Mouse (Mus musculus) forebrain, embryonic 16.5 days (tissue): ENCODE measurements around the gene Foxp1. TPM values are rescaled to one million over a fixed set of nuclear protein-coding genes. Genes with fewer than 3 reads are reported as not detected.

ENCODE experiments used
- ATAC-seq: fragments of 200-750 bp; cut with Nextera tagmentation; 2 replicates; pipeline ENCODE4 v1.8.0; 2017; ENCODE audit warnings: mild to moderate bottlenecking, moderate library complexity
- H3K27ac ChIP-seq: fragments of 300-500 bp; sonication (generic); 2 replicates; pipeline ENCODE4 v1.5.1; 2014; ENCODE audit warnings: low read length, control low read depth
- H3K27me3 ChIP-seq: fragments of 300-500 bp; sonication (generic); replicated peaks from 2 replicates; pipeline ENCODE4 v1.6.1; 2014; ENCODE audit warnings: low read length; ENCODE audit not compliant: control insufficient read depth, insufficient read depth
- H3K36me3 ChIP-seq: fragments of 300-500 bp; sonication (generic); 2 replicates; pipeline ENCODE4 v1.6.1; 2014; ENCODE audit not compliant: control insufficient read depth, insufficient read depth
- H3K4me1 ChIP-seq: fragments of 300-500 bp; sonication (generic); replicated peaks from 2 replicates; pipeline ENCODE4 v1.6.1; 2014; ENCODE audit warnings: low read length; ENCODE audit not compliant: control insufficient read depth, insufficient read depth
- H3K4me2 ChIP-seq: fragments of 300-500 bp; sonication (generic); 2 replicates; pipeline ENCODE4 v1.6.1; 2014; ENCODE audit warnings: mild to moderate bottlenecking, low read length, control low read depth
- H3K4me3 ChIP-seq: fragments of 300-500 bp; sonication (generic); replicated peaks from 2 replicates; pipeline ENCODE4 v1.5.1; 2014; ENCODE audit warnings: mild to moderate bottlenecking, low read length, control low read depth
- H3K9ac ChIP-seq: fragments of 300-500 bp; sonication (generic); replicated peaks from 2 replicates; pipeline ENCODE4 v1.6.1; 2014; ENCODE audit warnings: low read depth, low read length, control low read depth
- H3K9me3 ChIP-seq: fragments of 300-500 bp; sonication (generic); 2 replicates; pipeline ENCODE4 v1.6.1; 2016; ENCODE audit warnings: low read length; ENCODE audit not compliant: control insufficient read depth
- WGBS: fragments of 180-500 bp; shearing (Covaris S2); extraction: QIAGEN DNeasy Blood & Tissue Kit; methylation state at CpG from one replicate; pipeline ENCODE4 v1.1.7; 2014; 5-methylcytosine and 5-hydroxymethylcytosine counted together
- polyA plus RNA-seq: library from polyadenylated mRNA; unstranded; fragments of >200 nt; fragmentation: Nextera tagmentation; extraction: Ambion mirVana; gene quantifications from 2 replicates; pipeline ENCODE4 v1.2.1, GENCODE M21; 2015

Gene Foxp1
- polyA plus RNA-seq, 1 experiment from 2014 or later = 123 TPM

GRCm38 (mm10) chr6:99353441-99353840 lies 169.1 kb downstream of the Foxp1 start:
- WGBS = 74% methylated on average over 2 of the region's 2 CpGs
- Histone ChIP-seq H3K9ac (no peak overlapping the region), H3K36me3 (no peaks in the 10 kb centered on the region), H3K4me3 (no peak overlapping the region), H3K27me3 (no peaks in the 10 kb centered on the region), H3K4me1 (peaks cover 3% of the 10 kb centered on the region; the same call in 1 of the 2 replicates), H3K9me3 (no peaks in the 10 kb centered on the region), H3K4me2 (no peak overlapping the region), H3K27ac (no peak overlapping the region)
- ATAC-seq = no peak

- no peak overlapping the region for H3K27ac ChIP-seq
- no peaks in the 10 kb centered on the region for H3K36me3 ChIP-seq
- 90% methylated on average over 3 of the region's 3 CpGs for WGBS
- H3K4me2 ChIP-seq = no peak overlapping the region
- peaks cover 6% of the 10 kb centered on the region; the same call in 1 of the 2 replicates for H3K4me1 ChIP-seq
- no peak overlapping the region for H3K9ac ChIP-seq
- no peak overlapping the region for H3K4me3 ChIP-seq
- no peaks in the 10 kb centered on the region for H3K27me3 ChIP-seq
- no peak for ATAC-seq
- no peaks in the 10 kb centered on the region for H3K9me3 ChIP-seq
These were observed 172.0 kb downstream of the Foxp1 start for GRCm38 (mm10) chr6:99350566-99350965.

GRCm38 (mm10) chr6:99350156-99350555 lies 172.4 kb downstream of the Foxp1 start:
- Histone ChIP-seq H3K9ac (no peak overlapping the region), H3K27me3 (no peaks in the 10 kb centered on the region), H3K9me3 (no peaks in the 10 kb centered on the region), H3K36me3 (no peaks in the 10 kb centered on the region), H3K4me1 (peaks cover 3% of the 10 kb centered on the region; the same call in 1 of the 2 replicates), H3K4me3 (no peak overlapping the region), H3K4me2 (no peak overlapping the region), H3K27ac (no peak overlapping the region)
- 91% methylated on average over 5 of the region's 5 CpGs for WGBS
- no peak for ATAC-seq

- 14% methylated on average over 10 of the region's 10 CpGs for WGBS
These were observed 174.7 kb downstream of the Foxp1 start for GRCm38 (mm10) chr6:99347836-99348235.

GRCm38 (mm10) chr6:99344966-99345365 lies 177.6 kb downstream of the Foxp1 start:
- H3K27me3 ChIP-seq = no peaks in the 10 kb centered on the region
- H3K4me1 ChIP-seq = peaks cover 3% of the 10 kb centered on the region; the same call in 1 of the 2 replicates
- H3K27ac ChIP-seq = no peak overlapping the region
- 96% methylated on average over 7 of the region's 7 CpGs for WGBS
- no peak overlapping the region for H3K4me3 ChIP-seq
- H3K9ac ChIP-seq = no peak overlapping the region
- no peak overlapping the region for H3K4me2 ChIP-seq
- no peaks in the 10 kb centered on the region for H3K9me3 ChIP-seq
- no peak for ATAC-seq
- H3K36me3 ChIP-seq = no peaks in the 10 kb centered on the region

More at GRCm38 (mm10) chr6:99347836-99348235, 174.7 kb downstream of the Foxp1 start:
- peak; percentile 50; the same call in 1 of the 2 replicates for ATAC-seq
- Histone ChIP-seq H3K36me3 (no peaks in the 10 kb centered on the region), H3K9me3 (no peaks in the 10 kb centered on the region), H3K4me3 (no peak overlapping the region), H3K27ac (no peak overlapping the region), H3K9ac (no peak overlapping the region), H3K4me1 (peaks cover 3% of the 10 kb centered on the region; the same call in 1 of the 2 replicates), H3K4me2 (no peak overlapping the region), H3K27me3 (no peaks in the 10 kb centered on the region)

- H3K4me3 ChIP-seq = no peak overlapping the region
- WGBS = 72% methylated on average over 3 of the region's 3 CpGs
- H3K36me3 ChIP-seq = no peaks in the 10 kb centered on the region
- peaks cover 5% of the 10 kb centered on the region; the same call in 1 of the 2 replicates for H3K4me1 ChIP-seq
- no peaks in the 10 kb centered on the region for H3K9me3 ChIP-seq
- H3K4me2 ChIP-seq = no peak overlapping the region
- no peak overlapping the region for H3K27ac ChIP-seq
- no peaks in the 10 kb centered on the region for H3K27me3 ChIP-seq
- no peak overlapping the region for H3K9ac ChIP-seq
- ATAC-seq = no peak
These were observed 178.2 kb downstream of the Foxp1 start for GRCm38 (mm10) chr6:99344357-99344756.

GRCm38 (mm10) chr6:99343815-99344214 lies 178.7 kb downstream of the Foxp1 start:
- H3K9me3 ChIP-seq = no peaks in the 10 kb centered on the region
- no peak overlapping the region for H3K9ac ChIP-seq
- H3K4me2 ChIP-seq = no peak overlapping the region
- WGBS = 76% methylated on average over 3 of the region's 3 CpGs
- no peaks in the 10 kb centered on the region for H3K36me3 ChIP-seq
- no peak overlapping the region for H3K4me3 ChIP-seq
- peaks cover 5% of the 10 kb centered on the region; the same call in 1 of the 2 replicates for H3K4me1 ChIP-seq
- no peak for ATAC-seq
- H3K27me3 ChIP-seq = no peaks in the 10 kb centered on the region
- H3K27ac ChIP-seq = no peak overlapping the region

GRCm38 (mm10) chr6:99342416-99342815 lies 180.1 kb downstream of the Foxp1 start:
- no peaks in the 10 kb centered on the region for H3K9me3 ChIP-seq
- WGBS = 98% methylated on average over 3 of the region's 3 CpGs
- ATAC-seq = no peak

GRCm38 (mm10) chr6:99340902-99341301 lies 181.6 kb downstream of the Foxp1 start:
- no peak overlapping the region for H3K9ac ChIP-seq
- no peaks in the 10 kb centered on the region for H3K27me3 ChIP-seq
- WGBS = 90% methylated on average over 4 of the region's 4 CpGs
- H3K4me2 ChIP-seq = no peak overlapping the region
- H3K4me3 ChIP-seq = no peak overlapping the region
- no peak for ATAC-seq
- H3K4me1 ChIP-seq = peaks cover 9% of the 10 kb centered on the region
- H3K9me3 ChIP-seq = no peaks in the 10 kb centered on the region
- H3K27ac ChIP-seq = no peak overlapping the region
- H3K36me3 ChIP-seq = no peaks in the 10 kb centered on the region

More at GRCm38 (mm10) chr6:99342416-99342815, 180.1 kb downstream of the Foxp1 start:
- Histone ChIP-seq H3K4me3 (no peak overlapping the region), H3K9ac (no peak overlapping the region), H3K4me2 (no peak overlapping the region), H3K27me3 (no peaks in the 10 kb centered on the region), H3K27ac (no peak overlapping the region), H3K36me3 (no peaks in the 10 kb centered on the region), H3K4me1 (peaks cover 9% of the 10 kb centered on the region)
